Mouse (Mus musculus) brown adipose tissue, adult 24 weeks (tissue): ENCODE measurements at regions not wholly inside any gene's neighbourhood (a gene's known extent, or its start where the extent isn't known, plus 50 kb on each side); places are given as distances from the start of the nearest gene placed in this dataset.

ENCODE experiments used
- H3K27ac ChIP-seq: fragments of 200-500 bp; replicated peaks from 2 replicates; pipeline ENCODE4 v1.5.1; 2012; ENCODE audit warnings: low read depth, mild to moderate bottlenecking, low read length
- H3K4me1 ChIP-seq: fragments of 200-500 bp; 2 replicates; pipeline ENCODE4 v1.6.1; 2012; ENCODE audit warnings: low read length, mixed read lengths; ENCODE audit not compliant: control insufficient read depth, insufficient read depth, insufficient read length
- H3K4me3 ChIP-seq: fragments of 200-500 bp; 2 replicates; pipeline ENCODE4 v1.5.1; 2012; ENCODE audit warnings: low read depth, mild to moderate bottlenecking, low read length, moderate library complexity; ENCODE audit not compliant: insufficient read depth

GRCm38 (mm10) chr1:45675771-45676439 lies 119.1 kb upstream of the Wdr75 start:
- Histone ChIP-seq H3K4me1 (no peaks in the 10 kb centered on the region), H3K27ac (no peak overlapping the region), H3K4me3 (no peak overlapping the region)

GRCm38 (mm10) chr1:45679964-45680709 lies 114.8 kb upstream of the Wdr75 start:
- Histone ChIP-seq H3K27ac (no peak overlapping the region), H3K4me3 (no peak overlapping the region)

GRCm38 (mm10) chr1:45700893-45701292 lies 94.1 kb upstream of the Wdr75 start:
- no peak overlapping the region for H3K27ac ChIP-seq
- no peaks in the 10 kb centered on the region for H3K4me1 ChIP-seq
- H3K4me3 ChIP-seq, result no peak overlapping the region

More at GRCm38 (mm10) chr1:45679964-45680709, 114.8 kb upstream of the Wdr75 start:
- H3K4me1 ChIP-seq, result no peaks in the 10 kb centered on the region

- Histone ChIP-seq H3K4me3 (no peak overlapping the region), H3K4me1 (no peaks in the 10 kb centered on the region), H3K27ac (no peak overlapping the region)
Measured at GRCm38 (mm10) chr1:45701516-45701915, 93.5 kb upstream of the Wdr75 start.

- Histone ChIP-seq H3K4me3 (no peak overlapping the region), H3K4me1 (no peaks in the 10 kb centered on the region), H3K27ac (no peak overlapping the region)
Measured at GRCm38 (mm10) chr1:45723369-45723768, 71.6 kb upstream of the Wdr75 start.

- Histone ChIP-seq H3K4me3 (no peak overlapping the region), H3K4me1 (no peaks in the 10 kb centered on the region), H3K27ac (no peak overlapping the region)
Measured at GRCm38 (mm10) chr1:45732958-45733357, 62.0 kb upstream of the Wdr75 start.

GRCm38 (mm10) chr1:45745136-45745535 lies 49.8 kb upstream of the Wdr75 start:
- Histone ChIP-seq H3K27ac (no peak overlapping the region), H3K4me3 (no peak overlapping the region), H3K4me1 (no peaks in the 10 kb centered on the region)
